Mouse (Mus musculus) thymus, adult 2 months (tissue): ENCODE results near the gene Cnot1.

Experiments used
- CTCF ChIP-seq: fragments of 200-500 bp; IDR thresholded peaks from 2 replicates; pipeline ENCODE4 v1.5.1; 2012; ENCODE audit warnings: mild to moderate bottlenecking, control low read depth, low read length, moderate library complexity, borderline replicate concordance; ENCODE audit not compliant: control insufficient read depth, poor library complexity, insufficient read depth; ENCODE audit errors: extremely low read depth
- POLR2A ChIP-seq: fragments of 200-500 bp; IDR thresholded peaks from 2 replicates; pipeline ENCODE4 v1.6.1; 2012; ENCODE audit warnings: mild to moderate bottlenecking, low read length, control low read depth, moderate library complexity; ENCODE audit not compliant: control insufficient read depth, poor library complexity, insufficient read depth; ENCODE audit errors: extremely low read depth

DNA sequence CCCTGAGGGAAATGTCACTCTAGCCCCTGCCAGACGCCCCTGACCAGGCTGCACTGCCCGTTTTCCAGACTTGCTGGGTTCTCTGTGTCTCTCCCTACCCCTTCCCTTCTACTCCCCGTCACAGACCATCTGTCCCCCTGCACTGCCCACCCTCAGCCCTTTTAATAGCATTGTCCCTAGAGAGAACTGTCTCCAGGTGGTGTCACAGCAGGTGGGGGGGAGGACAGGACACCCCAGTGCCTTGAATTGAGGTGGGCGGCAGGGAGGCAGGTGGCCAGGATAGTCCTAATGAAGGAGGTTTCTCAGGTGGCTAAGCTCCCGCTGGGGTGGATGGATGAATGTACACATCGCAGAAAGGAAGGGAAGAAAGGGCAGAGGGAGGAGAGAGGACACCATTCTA is 112.6 kb downstream of the Cnot1 start:
- TF ChIP-seq POLR2A = no peak
- TF ChIP-seq CTCF = no peak
